Mouse (Mus musculus) adrenal gland, adult 8-10 months (tissue): Measurements from ENCODE around the gene Tars. TPM values are rescaled to one million over a fixed set of nuclear protein-coding genes. Genes with fewer than 3 reads are reported as not detected.

Experiments
- DNase-seq: peaks from one replicate; pipeline ENCODE4 v3.0.0; 2022
- total RNA-seq, 4 experiments: library from RNA; stranded (reverse); gene quantifications; 2 replicates each; pipeline ENCODE4 v1.2.4; 2022

The Tars gene
- 10 to 100 TPM; 40.3 to 47.6 (median 46.6) TPM for total RNA-seq

GRCm38 (mm10) chr15:11399356-11400067, at the start of gene Tars:
Gene Tars, minus strand, starts transcription at chr15:11399665.
- DNase-seq: peak; percentile 98

- DNase-seq: no peak
Measured at GRCm38 (mm10) chr15:11437361-11437760, 37.9 kb upstream of the Tars start.

GRCm38 (mm10) chr15:11436709-11437280, 37.3 kb upstream of the Tars start:
- no peak for DNase-seq

- DNase-seq: no peak
Measured at GRCm38 (mm10) chr15:11426899-11427298, 27.4 kb upstream of the Tars start.

GRCm38 (mm10) chr15:11413484-11413883, 14.0 kb upstream of the Tars start:
- no peak for DNase-seq

- DNase-seq: no peak
Measured at GRCm38 (mm10) chr15:11412542-11412941, 13.1 kb upstream of the Tars start.

- DNase-seq: no peak
Measured at GRCm38 (mm10) chr15:11411846-11412245, 12.4 kb upstream of the Tars start.

GRCm38 (mm10) chr15:11408155-11408826, 8.8 kb upstream of the Tars start:
- no peak for DNase-seq

- DNase-seq: no peak
Measured at GRCm38 (mm10) chr15:11407381-11407780, 7.9 kb upstream of the Tars start.

- no peak for DNase-seq
Measured at GRCm38 (mm10) chr15:11406769-11407168, 7.3 kb upstream of the Tars start.

GRCm38 (mm10) chr15:11398676-11399350, 652 bp downstream of the Tars start:
- no peak for DNase-seq

- DNase-seq: no peak
Measured at GRCm38 (mm10) chr15:11396421-11396820, 3.0 kb downstream of the Tars start.

- DNase-seq: no peak
Measured at GRCm38 (mm10) chr15:11392903-11393302, 6.6 kb downstream of the Tars start.

GRCm38 (mm10) chr15:11383796-11384195, 15.7 kb downstream of the Tars start:
- no peak for DNase-seq

GRCm38 (mm10) chr15:11382585-11382984, 16.9 kb downstream of the Tars start:
- DNase-seq: no peak

- DNase-seq: no peak
Measured at GRCm38 (mm10) chr15:11380616-11381015, 18.8 kb downstream of the Tars start.

- DNase-seq: no peak
Measured at GRCm38 (mm10) chr15:11380087-11380530, 19.4 kb downstream of the Tars start.

GRCm38 (mm10) chr15:11379431-11380086, 19.9 kb downstream of the Tars start:
- no peak for DNase-seq

- DNase-seq: no peak
Measured at GRCm38 (mm10) chr15:11370477-11371085, 28.9 kb downstream of the Tars start.

GRCm38 (mm10) chr15:11369572-11369971, 29.9 kb downstream of the Tars start:
- no peak for DNase-seq

GRCm38 (mm10) chr15:11364795-11365194, 34.7 kb downstream of the Tars start:
- no peak for DNase-seq

GRCm38 (mm10) chr15:11364112-11364511, 35.4 kb downstream of the Tars start:
- DNase-seq: no peak
